Mouse (Mus musculus) embryonic fibroblast, embryonic 13.5 days (primary cell): ENCODE results near the gene Bcat2.

Experiments
- CTCF ChIP-seq: IDR thresholded peaks from 2 replicates; pipeline ENCODE4 v1.5.1; 2011; ENCODE audit warnings: mild to moderate bottlenecking, control low read depth, low read length, moderate library complexity, borderline replicate concordance; ENCODE audit not compliant: insufficient read depth
- POLR2A ChIP-seq: IDR thresholded peaks from 2 replicates; pipeline ENCODE4 v1.6.1; 2011; ENCODE audit warnings: low read depth, mild to moderate bottlenecking, control low read depth, low read length, moderate library complexity

GRCm38 (mm10) chr7:45524841-45525621, 44.9 kb upstream of the Bcat2 start:
- TF ChIP-seq CTCF (no peak), POLR2A (no peak; the same call in 1 of the 2 replicates)
